Mouse (Mus musculus) MEL (cell line): ENCODE results near the gene Recql5. TPM values are rescaled to one million over a fixed set of nuclear protein-coding genes. Genes with fewer than 3 reads are reported as not detected.

Experiments
- DNase-seq: peaks from one replicate; pipeline ENCODE4 v3.0.0; 2011; ENCODE audit warnings: low read depth, low spot score
- H3K27ac ChIP-seq: 2 replicates; pipeline ENCODE4 v1.5.1; 2012; ENCODE audit warnings: low read depth, mild to moderate bottlenecking, control low read depth, low read length, moderate library complexity; ENCODE audit not compliant: control insufficient read depth
- H3K27me3 ChIP-seq, 2 experiments: fragments of 150-350 bp in 1 of 2; sonication (generic) in 1 of 2; 2 replicates each; pipeline ENCODE4 v1.6.1; 2012; ENCODE audit warnings: low read length in 2 of 2, mild to moderate bottlenecking in 2 of 2, improper control_type of control experiment in 1 of 2, moderate library complexity in 1 of 2; ENCODE audit not compliant: insufficient read depth in 2 of 2, control insufficient read depth in 1 of 2
- H3K36me3 ChIP-seq, 2 experiments: 2 replicates each; pipeline ENCODE4 v1.6.1; 2012 to 2014; ENCODE audit warnings: low read length in 2 of 2, improper control_type of control experiment in 1 of 2, inconsistent platforms in 1 of 2, mild to moderate bottlenecking in 1 of 2; ENCODE audit not compliant: insufficient read depth in 2 of 2, control insufficient read depth in 1 of 2
- H3K4me1 ChIP-seq, 2 experiments: fragments of 150-350 bp in 1 of 2; sonication (generic) in 1 of 2; 2 replicates each; pipeline ENCODE4 v1.6.1; 2012; ENCODE audit warnings: low read length in 2 of 2, improper control_type of control experiment in 1 of 2, mild to moderate bottlenecking in 1 of 2; ENCODE audit not compliant: insufficient read depth in 2 of 2, control insufficient read depth in 1 of 2
- H3K4me3 ChIP-seq, 2 experiments: fragments of 150-350 bp in 1 of 2; sonication (generic) in 1 of 2; 2 replicates each; pipeline ENCODE4 v1.5.1; 2012; ENCODE audit warnings: low read depth in 2 of 2, low read length in 2 of 2, mild to moderate bottlenecking in 2 of 2, moderate library complexity in 2 of 2, control low read depth in 1 of 2, improper control_type of control experiment in 1 of 2; ENCODE audit not compliant: control insufficient read depth in 1 of 2, insufficient read depth in 1 of 2
- H3K79me2 ChIP-seq: 2 replicates; pipeline ENCODE4 v1.6.1; 2012; ENCODE audit warnings: mild to moderate bottlenecking, low read length, moderate library complexity; ENCODE audit not compliant: control insufficient read depth, poor library complexity, insufficient read depth
- H3K9ac ChIP-seq: 2 replicates; pipeline ENCODE4 v1.6.1; 2012; ENCODE audit warnings: low read depth, mild to moderate bottlenecking, control low read depth, low read length, moderate library complexity; ENCODE audit not compliant: control insufficient read depth, poor library complexity, severe bottlenecking
- H3K9me3 ChIP-seq: fragments of 150-350 bp; sonication (generic); replicated peaks from 2 replicates; pipeline ENCODE4 v1.6.1; 2012; ENCODE audit warnings: mild to moderate bottlenecking, low read length, improper control_type of control experiment, moderate library complexity; ENCODE audit not compliant: insufficient read depth
- BHLHE40 ChIP-seq: IDR thresholded peaks from 2 replicates; pipeline ENCODE4 v1.6.1; 2012; ENCODE audit warnings: low read depth, mild to moderate bottlenecking, inconsistent platforms, low read length, improper control_type of control experiment, borderline replicate concordance
- CHD2 ChIP-seq: IDR thresholded peaks from 2 replicates; pipeline ENCODE4 v1.6.1; 2011; ENCODE audit warnings: low read length, improper control_type of control experiment
- CTCF ChIP-seq, 3 experiments: IDR thresholded peaks in 2 of 3; conservative IDR thresholded peaks in 1 of 3; 2 replicates each; pipeline ENCODE4 v1.5.1; 2011 to 2012; ENCODE audit warnings: low read length in 3 of 3, low read depth in 2 of 3, mild to moderate bottlenecking in 2 of 3, improper control_type of control experiment in 1 of 3, inconsistent platforms in 1 of 3, mixed read lengths in 1 of 3, moderate library complexity in 1 of 3; ENCODE audit not compliant: control insufficient read depth in 1 of 3, insufficient read depth in 1 of 3, poor library complexity in 1 of 3, severe bottlenecking in 1 of 3
- E2F4 ChIP-seq: IDR thresholded peaks from 2 replicates; pipeline ENCODE4 v1.6.1; 2011; ENCODE audit warnings: low read depth, low read length, improper control_type of control experiment, borderline replicate concordance
- ELF1 ChIP-seq: IDR thresholded peaks from 2 replicates; pipeline ENCODE4 v1.6.1; 2014; ENCODE audit warnings: low read depth, mild to moderate bottlenecking, inconsistent platforms, low read length, improper control_type of control experiment, moderate library complexity
- ETS1 ChIP-seq: IDR thresholded peaks from 2 replicates; pipeline ENCODE4 v1.6.1; 2012; ENCODE audit warnings: low read depth, mild to moderate bottlenecking, inconsistent platforms, low read length, improper control_type of control experiment, moderate library complexity
- GABPA ChIP-seq: IDR thresholded peaks from 2 replicates; pipeline ENCODE4 v1.6.1; 2012; ENCODE audit warnings: low read depth, mild to moderate bottlenecking, inconsistent platforms, low read length, improper control_type of control experiment, moderate library complexity
- GATA1 ChIP-seq: IDR thresholded peaks from 2 replicates; pipeline ENCODE4 v1.6.1; 2011; ENCODE audit warnings: low read depth, low read length, improper control_type of control experiment
- HCFC1 ChIP-seq: IDR thresholded peaks from 2 replicates; pipeline ENCODE4 v1.6.1; 2012; ENCODE audit warnings: low read depth, mild to moderate bottlenecking, inconsistent platforms, low read length, improper control_type of control experiment, moderate library complexity
- JUND ChIP-seq: IDR thresholded peaks from 2 replicates; pipeline ENCODE4 v1.6.1; 2011; ENCODE audit warnings: low read depth, mild to moderate bottlenecking, improper control_type of control experiment, low read length
- KAT2A ChIP-seq: conservative IDR thresholded peaks from 2 replicates; pipeline ENCODE4 v1.6.1; 2012; ENCODE audit warnings: low read depth, low read length, improper control_type of control experiment, inconsistent platforms
- MAFK ChIP-seq: IDR thresholded peaks from 2 replicates; pipeline ENCODE4 v1.6.1; 2011; ENCODE audit warnings: low read depth, mild to moderate bottlenecking, low read length, improper control_type of control experiment, borderline replicate concordance
- MAX ChIP-seq: IDR thresholded peaks from 2 replicates; pipeline ENCODE4 v1.6.1; 2011; ENCODE audit warnings: low read length, improper control_type of control experiment
- MAZ ChIP-seq: IDR thresholded peaks from 2 replicates; pipeline ENCODE4 v1.6.1; 2012; ENCODE audit warnings: low read depth, mild to moderate bottlenecking, inconsistent platforms, low read length, improper control_type of control experiment
- MEF2A ChIP-seq: IDR thresholded peaks from 2 replicates; pipeline ENCODE4 v1.6.1; 2014; ENCODE audit warnings: low read depth, mild to moderate bottlenecking, inconsistent platforms, low read length, improper control_type of control experiment; ENCODE audit not compliant: poor library complexity, insufficient replicate concordance, severe bottlenecking; ENCODE audit errors: extremely low read depth
- MXI1 ChIP-seq: IDR thresholded peaks from 2 replicates; pipeline ENCODE4 v1.6.1; 2011; ENCODE audit warnings: mild to moderate bottlenecking, low read depth, low read length, improper control_type of control experiment
- MYB ChIP-seq: IDR thresholded peaks from 2 replicates; pipeline ENCODE4 v1.6.1; 2011; ENCODE audit warnings: mild to moderate bottlenecking, low read depth, low read length, improper control_type of control experiment
- MYC ChIP-seq: IDR thresholded peaks from 2 replicates; pipeline ENCODE4 v1.6.1; 2011; ENCODE audit warnings: low read depth, mild to moderate bottlenecking, low read length, improper control_type of control experiment, moderate library complexity
- NELFE ChIP-seq: IDR thresholded peaks from 2 replicates; pipeline ENCODE4 v1.6.1; 2011; ENCODE audit warnings: low read depth, low read length, improper control_type of control experiment
- NRF1 ChIP-seq: IDR thresholded peaks from 2 replicates; pipeline ENCODE4 v1.6.1; 2014; ENCODE audit warnings: low read depth, mild to moderate bottlenecking, inconsistent platforms, low read length, improper control_type of control experiment, moderate library complexity; ENCODE audit not compliant: poor library complexity, insufficient read depth, severe bottlenecking
- POLR2A ChIP-seq, 2 experiments: IDR thresholded peaks; 2 replicates each; pipeline ENCODE4 v1.6.1; 2011 to 2012; ENCODE audit warnings: low read length in 2 of 2, mild to moderate bottlenecking in 2 of 2, control low read depth in 1 of 2, improper control_type of control experiment in 1 of 2, low read depth in 1 of 2, moderate library complexity in 1 of 2; ENCODE audit not compliant: control insufficient read depth in 1 of 2, insufficient read depth in 1 of 2, poor library complexity in 1 of 2
- POLR2AphosphoS2 ChIP-seq: IDR thresholded peaks from 2 replicates; pipeline ENCODE4 v1.6.1; 2011; ENCODE audit warnings: low read length, improper control_type of control experiment
- POLR2AphosphoS5 ChIP-seq: IDR thresholded peaks from 2 replicates; pipeline ENCODE4 v1.6.1; 2012; ENCODE audit warnings: low read depth, borderline replicate concordance, mild to moderate bottlenecking, inconsistent platforms, low read length, moderate library complexity, mixed read lengths
- RAD21 ChIP-seq: IDR thresholded peaks from 2 replicates; pipeline ENCODE4 v1.6.1; 2011; ENCODE audit warnings: mild to moderate bottlenecking, low read depth, low read length, improper control_type of control experiment
- RCOR1 ChIP-seq: IDR thresholded peaks from 2 replicates; pipeline ENCODE4 v1.6.1; 2012; ENCODE audit warnings: low read depth, mild to moderate bottlenecking, inconsistent platforms, low read length, improper control_type of control experiment
- SIN3A ChIP-seq: IDR thresholded peaks from 2 replicates; pipeline ENCODE4 v1.6.1; 2012; ENCODE audit warnings: low read length, improper control_type of control experiment, inconsistent platforms
- SMC3 ChIP-seq: IDR thresholded peaks from 2 replicates; pipeline ENCODE4 v1.6.1; 2011; ENCODE audit warnings: low read depth, low read length, improper control_type of control experiment
- TAL1 ChIP-seq: IDR thresholded peaks from 2 replicates; pipeline ENCODE4 v1.6.1; 2012; ENCODE audit warnings: mild to moderate bottlenecking, inconsistent platforms, low read length, moderate library complexity, mixed read lengths
- TBP ChIP-seq: IDR thresholded peaks from 2 replicates; pipeline ENCODE4 v1.8.0; 2011; ENCODE audit warnings: low read depth, low read length, improper control_type of control experiment
- TCF12 ChIP-seq: IDR thresholded peaks from 2 replicates; pipeline ENCODE4 v1.6.1; 2014; ENCODE audit warnings: low read depth, mild to moderate bottlenecking, inconsistent platforms, low read length, improper control_type of control experiment, moderate library complexity
- UBTF ChIP-seq: IDR thresholded peaks from 2 replicates; pipeline ENCODE4 v1.6.1; 2012; ENCODE audit warnings: low read depth, mild to moderate bottlenecking, inconsistent platforms, low read length, improper control_type of control experiment, moderate library complexity, borderline replicate concordance; ENCODE audit not compliant: insufficient read depth
- USF2 ChIP-seq, 2 experiments: IDR thresholded peaks; 2 replicates each; pipeline ENCODE4 v1.6.1; 2011 to 2012; ENCODE audit warnings: improper control_type of control experiment in 2 of 2, low read length in 2 of 2, borderline replicate concordance in 1 of 2, inconsistent platforms in 1 of 2, low read depth in 1 of 2, mild to moderate bottlenecking in 1 of 2; ENCODE audit not compliant: insufficient read depth in 1 of 2
- ZC3H11A ChIP-seq: IDR thresholded peaks from 2 replicates; pipeline ENCODE4 v1.6.1; 2012; ENCODE audit warnings: low read depth, mild to moderate bottlenecking, inconsistent platforms, low read length, improper control_type of control experiment
- ZKSCAN1 ChIP-seq: IDR thresholded peaks from 2 replicates; pipeline ENCODE4 v1.6.1; 2012; ENCODE audit warnings: low read depth, mild to moderate bottlenecking, inconsistent platforms, low read length, improper control_type of control experiment, moderate library complexity
- ZMIZ1 ChIP-seq: IDR thresholded peaks from 2 replicates; pipeline ENCODE4 v1.6.1; 2012; ENCODE audit warnings: low read depth, mild to moderate bottlenecking, inconsistent platforms, low read length, improper control_type of control experiment, moderate library complexity
- ZNF384 ChIP-seq: IDR thresholded peaks from 2 replicates; pipeline ENCODE4 v1.6.1; 2012; ENCODE audit warnings: low read depth, mild to moderate bottlenecking, inconsistent platforms, low read length, improper control_type of control experiment
- polyA plus RNA-seq, 2 experiments: library from polyadenylated mRNA; stranded (reverse) in 1 of 2; unstranded in 1 of 2; fragments of >175 nt in 1 of 2; fragments of >200 nt in 1 of 2; gene quantifications; 2 replicates each; pipeline versions ENCODE4 v1.2.1 to v1.2.4; 2012; ENCODE audit warnings: low replicate concordance in 2 of 2, low read depth in 1 of 2; ENCODE audit not compliant: insufficient read length in 2 of 2, insufficient read depth in 1 of 2, missing spikeins in 1 of 2
- total RNA-seq: library from RNA; depleted of rRNA; stranded (reverse); fragments of 300-350 nt; gene quantifications from 2 replicates; pipeline ENCODE4 v1.2.3, GENCODE M21; 2012; rRNA removed

The Recql5 gene
- total RNA-seq: 16.7 and 20.3 TPM in 2 replicates
- 10 to 100 TPM in 1 of 2 experiments, not detected in 1; 21.5 TPM for polyA plus RNA-seq

DNA sequence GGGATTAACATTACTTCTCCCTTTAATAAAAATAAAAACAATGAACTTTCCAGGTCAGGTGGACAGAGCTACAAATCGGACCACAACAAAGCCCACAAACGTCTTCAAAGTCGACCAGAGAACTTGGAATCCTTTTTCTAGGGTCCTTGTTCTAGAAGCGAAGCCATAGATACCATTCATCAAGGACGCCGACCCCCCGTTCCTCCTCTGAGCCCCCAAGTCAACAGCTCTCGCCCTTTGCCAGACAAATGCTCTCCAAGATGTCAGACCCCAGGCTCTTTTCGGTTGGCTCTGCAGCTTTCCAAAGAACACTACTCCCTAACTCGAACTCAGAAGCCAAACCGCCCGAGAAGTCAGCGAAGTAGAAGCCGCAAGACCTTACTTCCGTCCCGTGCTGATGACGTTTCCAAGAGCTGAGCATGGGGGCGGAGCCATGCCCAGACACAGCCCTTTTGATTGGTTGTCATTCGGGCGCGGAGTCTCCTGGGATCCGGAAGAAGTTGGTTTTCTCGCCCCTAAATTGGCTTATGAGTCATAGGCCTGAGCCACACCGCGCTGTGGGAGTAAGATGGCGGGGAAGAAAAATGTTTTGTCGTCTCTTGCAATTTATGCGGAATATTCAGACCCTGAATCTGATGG, at the start of gene Recql5, which contains the start of gene Sap30bp:
Gene Recql5, minus strand, starts transcription at position 370 of the 639 bp plus-strand sequence.
Gene Sap30bp, plus strand, starts transcription at position 175 of the 639 bp plus-strand sequence.
- H3K27me3 ChIP-seq: no peaks in the 10 kb centered on the region
- peak within 1 kb of the TSS; percentile 55 for H3K27ac ChIP-seq
- no peaks in the 10 kb centered on the region for H3K9me3 ChIP-seq
- H3K79me2 ChIP-seq: peaks cover 28% of the 10 kb centered on the region
- peak within 1 kb of the TSS; percentile 86 for H3K9ac ChIP-seq
- peak; percentile 100 for DNase-seq
- peaks cover 9 to 11% of the 10 kb centered on the region in 2 experiments; a peak in 3 of 4 replicates for H3K4me1 ChIP-seq
- peak within 1 kb of the TSS; percentile 90 to 95 for H3K4me3 ChIP-seq
- peaks cover 4 to 9% of the 10 kb centered on the region in 2 experiments for H3K36me3 ChIP-seq
- TF ChIP-seq UBTF (no peak), USF2 (IDR thresholded peaks at IDR 0.05; ENCODE audit: borderline replicate concordance in 1 of 2, insufficient read depth in 1 of 2, low read depth in 1 of 2, low read length in 2 of 2) (no peak), TCF12 (peak; percentile 72; the same call in 1 of the 2 replicates), HCFC1 (peak; percentile 97), CHD2 (peak; percentile 67), POLR2AphosphoS2 (peak; percentile 69), GATA1 (peak; percentile 11; the same call in 1 of the 2 replicates), RCOR1 (no peak), BHLHE40 (no peak), MAFK (no peak), RAD21 (no peak), ZKSCAN1 (no peak), CTCF (IDR thresholded peaks at IDR 0.05 in 2 of 3, conservative IDR thresholded peaks at IDR 0.05 in 1 of 3; ENCODE audit: control insufficient read depth in 1 of 3, insufficient read depth in 1 of 3, low read depth in 2 of 3, low read length in 3 of 3, poor library complexity in 1 of 3, severe bottlenecking in 1 of 3) (no peak), NRF1 (0 out of 2 replicates have a peak, but pooled peaks have one; percentile 38), KAT2A (peak; percentile 92), MAX (peak; percentile 85), MEF2A (peak; percentile 59; the same call in 1 of the 2 replicates), JUND (peak; percentile 93), MAZ (peak; percentile 89; the same call in 1 of the 2 replicates), ELF1 (peak; percentile 100), TBP (peak; percentile 83), MXI1 (peak; percentile 98), TAL1 (no peak), GABPA (no peak), POLR2AphosphoS5 (no peak), ZNF384 (no peak), SIN3A (peak; percentile 100), POLR2A (IDR thresholded peaks at IDR 0.05; ENCODE audit: control insufficient read depth in 1 of 2, insufficient read depth in 1 of 2, low read depth in 1 of 2, low read length in 2 of 2, poor library complexity in 1 of 2) (peak; percentile 74 to 88), E2F4 (0 out of 2 replicates have a peak, but pooled peaks have one; percentile 63), MYC (peak; percentile 88), ZC3H11A (no peak), ZMIZ1 (peak; percentile 72), SMC3 (no peak), ETS1 (peak; percentile 46; the same call in 1 of the 2 replicates), NELFE (peak; percentile 85), MYB (no peak)
